Mouse (Mus musculus) cerebellum, adult 2 months (tissue): ENCODE data around the gene Dtnb.

Experiments
- CTCF ChIP-seq: fragments of 200-500 bp; IDR thresholded peaks from 2 replicates; pipeline ENCODE4 v1.5.1; 2011; ENCODE audit warnings: low read depth, mild to moderate bottlenecking, control low read depth, low read length, moderate library complexity, borderline replicate concordance; ENCODE audit not compliant: insufficient read depth
- POLR2A ChIP-seq: fragments of 200-500 bp; IDR thresholded peaks from 2 replicates; pipeline ENCODE4 v1.6.1; 2011; ENCODE audit warnings: low read length, control low read depth, borderline replicate concordance; ENCODE audit not compliant: insufficient read depth

GRCm38 (mm10) chr12:3590039-3590438, 17.9 kb downstream of the Dtnb start:
- no peak for TF ChIP-seq CTCF
- TF ChIP-seq POLR2A = no peak
